ENCODE assay signal across 32 mouse cellular contexts in the genomic region with DNA sequence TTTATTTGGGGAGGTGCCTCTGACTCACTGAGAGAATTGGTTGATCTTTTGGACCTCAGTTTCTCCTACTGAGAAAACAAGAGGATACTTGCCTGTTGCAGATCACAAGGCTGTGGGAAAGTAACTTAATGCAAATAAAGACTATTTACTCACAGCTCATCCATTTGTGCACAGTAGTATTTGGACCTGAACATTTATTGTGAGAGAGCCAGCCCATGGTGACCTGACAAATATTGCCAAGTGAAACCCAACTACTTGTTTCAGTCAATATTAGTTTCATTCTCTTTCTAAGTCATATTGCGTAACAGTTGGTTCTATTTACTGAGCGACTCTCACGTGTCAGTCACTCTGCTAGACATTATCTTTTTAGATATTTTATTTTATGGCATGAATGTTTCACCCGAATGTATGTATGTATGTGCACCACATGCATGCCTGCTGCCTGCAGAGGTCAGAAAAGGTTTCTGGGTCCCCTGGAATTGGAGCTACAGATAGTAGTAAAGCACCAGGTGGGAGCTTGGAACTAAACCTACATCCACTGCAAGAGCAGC.
A peak's percentile ranks its signal among the peaks of the same experiment; 100 is the strongest.
DNase-seq lines count a peak whose midpoint lies in the region; ATAC-seq and TF ChIP-seq lines count a peak whose summit lies in the region.
"Had no signal": no experiment of that assay in that cellular context is flagged by ENCODE, and none has a peak within 500 bp of the region (broad histone marks: within the 10 kb centered on the region; RNA-seq: fewer than 3 reads in every experiment).

No protein-coding gene starts in this region.

- no peaks in the 10 kb centered on the region for H3K79me2 ChIP-seq in liver, adult 2 months (ENCODE audit: control insufficient read depth, insufficient read depth, low read length)

- H3K4me2 ChIP-seq in liver, embryonic 11.5 days, result no peak overlapping the region
- H3K4me2 ChIP-seq in intestine, embryonic 16.5 days (ENCODE audit: low read depth, low read length), result no peak overlapping the region
- no peak overlapping the region for H3K4me2 ChIP-seq in stomach, embryonic 16.5 days (ENCODE audit: low read depth, low read length)
- H3K4me2 ChIP-seq: heart, embryonic 11.5 days; hindbrain, embryonic 13.5 days; limb, embryonic 12.5 days; midbrain, embryonic 13.5 days; stomach, embryonic 15.5 days had no signal

- no peak for TF ChIP-seq CTCF in liver, adult 2 months (IDR thresholded peaks at IDR 0.05; ENCODE audit: low read depth, low read length)
- no peak for TF ChIP-seq CTCF in cortical plate, adult 2 months (IDR thresholded peaks at IDR 0.05; ENCODE audit: extremely low read depth, insufficient read depth, low read length)

- H3K27me3 ChIP-seq in liver, adult 2 months (ENCODE audit: control insufficient read depth, insufficient read depth, low read length), result peaks cover 8% of the 10 kb centered on the region; the same call in 1 of the 2 replicates
- H3K27me3 ChIP-seq in liver, embryonic 11.5 days (replicated peaks; ENCODE audit: control insufficient read depth, insufficient read depth, low read length), result no peaks in the 10 kb centered on the region
- no peaks in the 10 kb centered on the region for H3K27me3 ChIP-seq in intestine, embryonic 16.5 days (replicated peaks; ENCODE audit: control insufficient read depth, insufficient read depth, low read length)
- no peaks in the 10 kb centered on the region for H3K27me3 ChIP-seq in stomach, embryonic 16.5 days (ENCODE audit: control insufficient read depth, insufficient read depth, low read length)
- H3K27me3 ChIP-seq: hindbrain, embryonic 13.5 days; limb, embryonic 12.5 days; midbrain, embryonic 13.5 days; stomach, embryonic 15.5 days had no signal

- H3K4me3 ChIP-seq in liver, adult 2 months (ENCODE audit: insufficient read depth, low read depth, low read length), result no peak overlapping the region
- no peak overlapping the region for H3K4me3 ChIP-seq in liver, embryonic 11.5 days (ENCODE audit: low read depth, low read length)
- no peak overlapping the region for H3K4me3 ChIP-seq in cortical plate, adult 2 months (ENCODE audit: insufficient read depth, low read length)
- H3K4me3 ChIP-seq in intestine, embryonic 16.5 days (ENCODE audit: low read length), result no peak overlapping the region
- H3K4me3 ChIP-seq in stomach, embryonic 16.5 days (replicated peaks; ENCODE audit: low read length), result no peak overlapping the region
- H3K4me3 ChIP-seq: hindbrain, embryonic 13.5 days; limb, embryonic 12.5 days; midbrain, embryonic 13.5 days; stomach, embryonic 15.5 days had no signal

- WGBS in liver, adult 2 months, result 31% methylated on average over 4 of the region's 4 CpGs
- WGBS in liver, embryonic 11.5 days, result 71% methylated on average over 4 of the region's 4 CpGs
- 66% methylated on average over 4 of the region's 4 CpGs for WGBS in intestine, embryonic 16.5 days
- 81% methylated on average over 4 of the region's 4 CpGs for WGBS in stomach, embryonic 16.5 days

- H3K9ac ChIP-seq in liver, adult 2 months (ENCODE audit: low read depth, low read length), result no peak overlapping the region
- no peak overlapping the region for H3K9ac ChIP-seq in liver, embryonic 11.5 days (ENCODE audit: low read depth, low read length)
- no peak overlapping the region for H3K9ac ChIP-seq in intestine, embryonic 16.5 days (ENCODE audit: low read depth, low read length)
- H3K9ac ChIP-seq in stomach, embryonic 16.5 days (ENCODE audit: low read length), result no peak overlapping the region
- H3K9ac ChIP-seq: hindbrain, embryonic 13.5 days; limb, embryonic 12.5 days; midbrain, embryonic 13.5 days; stomach, embryonic 15.5 days had no signal

- peak; percentile 99 for DNase-seq in liver, adult 2 months (ENCODE audit: extremely low read depth, low read depth, low spot score)
- DNase-seq in liver, embryonic 11.5 days (ENCODE audit: low spot score), result no peak
- DNase-seq in c-Kit-positive CD71-positive TER-119-positive erythroid progenitor cells, embryonic 14.5 days (ENCODE audit: low spot score), result no peak
- DNase-seq in adrenal gland, postnatal 25 days, result no peak
- DNase-seq in right cerebral cortex, postnatal 4 days, result no peak
- DNase-seq: adrenal gland, adult 8-10 months; B cell, adult 2 months; cerebellum, adult 11-12 months; cerebellum, postnatal 10 days; gastrocnemius, postnatal 25 days; heart, adult 18-20 months; heart, postnatal 4 days; kidney, adult 2 months; kidney, postnatal 36 days; layer of hippocampus, adult 9-11 months; lung, adult 2 months; lung, postnatal 10 days; retina, postnatal 1 day; right cerebral cortex, postnatal 14 days; thymus, adult 2 months; thymus, postnatal 36 days had no signal

- TF ChIP-seq POLR2A in liver, adult 2 months (IDR thresholded peaks at IDR 0.05; ENCODE audit: extremely low read depth, insufficient read depth, low read length), result no peak
- no peak for TF ChIP-seq POLR2A in cortical plate, adult 2 months (IDR thresholded peaks at IDR 0.05; ENCODE audit: extremely low read depth, insufficient read depth, low read length)

- peaks cover 26% of the 10 kb centered on the region for H3K4me1 ChIP-seq in liver, adult 2 months (ENCODE audit: control insufficient read depth, insufficient read depth, low read length)
- H3K4me1 ChIP-seq in liver, embryonic 11.5 days (replicated peaks; ENCODE audit: control insufficient read depth, insufficient read depth, low read length), result no peaks in the 10 kb centered on the region
- H3K4me1 ChIP-seq in cortical plate, adult 2 months (ENCODE audit: control insufficient read depth, insufficient read depth, low read length), result no peaks in the 10 kb centered on the region
- H3K4me1 ChIP-seq in intestine, embryonic 16.5 days (ENCODE audit: control insufficient read depth, insufficient read depth, low read length), result peaks cover 5% of the 10 kb centered on the region; the same call in 1 of the 2 replicates
- no peaks in the 10 kb centered on the region for H3K4me1 ChIP-seq in stomach, embryonic 16.5 days (ENCODE audit: control insufficient read depth, insufficient read depth, low read length)
- H3K4me1 ChIP-seq: hindbrain, embryonic 13.5 days; limb, embryonic 12.5 days; midbrain, embryonic 13.5 days had no signal

- H3K27ac ChIP-seq in liver, adult 2 months (replicated peaks; ENCODE audit: insufficient read depth, low read depth, low read length), result no peak overlapping the region
- H3K27ac ChIP-seq in liver, embryonic 11.5 days (ENCODE audit: low read depth, low read length), result no peak overlapping the region
- H3K27ac ChIP-seq in cortical plate, adult 2 months (ENCODE audit: insufficient read depth, low read length), result 0 out of 2 replicates have a peak overlapping the region, but pooled peaks have one; percentile 66
- peak overlapping the region; percentile 47 for H3K27ac ChIP-seq in intestine, embryonic 16.5 days (ENCODE audit: low read length)
- H3K27ac ChIP-seq in stomach, embryonic 16.5 days (ENCODE audit: low read length), result peak overlapping the region; percentile 48; the same call in 1 of the 2 replicates
- H3K27ac ChIP-seq: hindbrain, embryonic 13.5 days; limb, embryonic 12.5 days; macrophage; midbrain, embryonic 13.5 days; stomach, embryonic 15.5 days had no signal

- H3K9me3 ChIP-seq in liver, embryonic 11.5 days (ENCODE audit: control insufficient read depth, low read length), result no peaks in the 10 kb centered on the region
- no peaks in the 10 kb centered on the region for H3K9me3 ChIP-seq in intestine, embryonic 16.5 days (ENCODE audit: control insufficient read depth, low read length)
- no peaks in the 10 kb centered on the region for H3K9me3 ChIP-seq in stomach, embryonic 16.5 days (replicated peaks; ENCODE audit: control insufficient read depth, low read length)
- H3K9me3 ChIP-seq: G1E; hindbrain, embryonic 13.5 days; limb, embryonic 12.5 days; midbrain, embryonic 13.5 days; stomach, embryonic 15.5 days had no signal

- no peak for ATAC-seq in liver, embryonic 11.5 days (replicated peaks; ENCODE audit: low FRiP score)
- ATAC-seq in intestine, embryonic 16.5 days, result peak; percentile 65
- no peak for ATAC-seq in stomach, embryonic 16.5 days (ENCODE audit: insufficient read depth, low FRiP score)
- ATAC-seq: forebrain, embryonic 14.5 days; midbrain, embryonic 13.5 days had no signal

- H3K36me3 ChIP-seq in liver, adult 2 months (ENCODE audit: control insufficient read depth, insufficient read depth, low read length), result no peaks in the 10 kb centered on the region
- no peaks in the 10 kb centered on the region for H3K36me3 ChIP-seq in liver, embryonic 11.5 days (ENCODE audit: control insufficient read depth, insufficient read depth, low read length)
- H3K36me3 ChIP-seq in intestine, embryonic 16.5 days (ENCODE audit: control insufficient read depth, insufficient read depth, low read length), result no peaks in the 10 kb centered on the region
- no peaks in the 10 kb centered on the region for H3K36me3 ChIP-seq in stomach, embryonic 16.5 days (ENCODE audit: control insufficient read depth, insufficient read depth, low read length)
- H3K36me3 ChIP-seq: G1E; hindbrain, embryonic 13.5 days; limb, embryonic 12.5 days; midbrain, embryonic 13.5 days; stomach, embryonic 15.5 days had no signal

Comparison
In these comparisons a context has a peak if more than half of its experiments do, and no peak if none do; other contexts are left out.
1. H3K27ac ChIP-seq: peak in cortical plate, adult 2 months (single experiment), intestine, embryonic 16.5 days (single experiment) and stomach, embryonic 16.5 days (single experiment); none in liver, adult 2 months (single experiment) and liver, embryonic 11.5 days (single experiment).